Mouse (Mus musculus) heart, postnatal 25 days (tissue): Measurements from ENCODE around the gene Lrrc7. TPM values are rescaled to one million over a fixed set of nuclear protein-coding genes. Genes with fewer than 3 reads are reported as not detected.
A peak's percentile ranks its signal among the peaks of the same experiment; 100 is the strongest.

Experiments used
- DNase-seq: peaks from one replicate; pipeline ENCODE4 v3.0.0; 2022; ENCODE audit warnings: low spot score
- intact Hi-C: fragments of 180-260 bp; cut with DNase I; formaldehyde crosslinking; loops from one replicate; pipeline ENCODE4 v1.15.1; 2025
- total RNA-seq, 2 experiments: library from RNA; stranded (reverse); gene quantifications; 2 replicates each; pipeline ENCODE4 v1.2.3; 2021

Lrrc7 gene
- total RNA-seq, 2 experiments from 2014 or later = not detected

GRCm38 (mm10) chr3:158077828-158078227 is 484.2 kb downstream of the Lrrc7 start:
- no peak for DNase-seq
- intact Hi-C loops = loop anchor here (2.0 kb wide), 1 partner anchor 201 kb away; no protein-coding TSS in a partner anchor

GRCm38 (mm10) chr3:158077380-158077772 is 484.6 kb downstream of the Lrrc7 start:
- no peak for DNase-seq
- intact Hi-C loops = loop anchor here (2.0 kb wide), 1 partner anchor 201 kb away; no protein-coding TSS in a partner anchor

DNA sequence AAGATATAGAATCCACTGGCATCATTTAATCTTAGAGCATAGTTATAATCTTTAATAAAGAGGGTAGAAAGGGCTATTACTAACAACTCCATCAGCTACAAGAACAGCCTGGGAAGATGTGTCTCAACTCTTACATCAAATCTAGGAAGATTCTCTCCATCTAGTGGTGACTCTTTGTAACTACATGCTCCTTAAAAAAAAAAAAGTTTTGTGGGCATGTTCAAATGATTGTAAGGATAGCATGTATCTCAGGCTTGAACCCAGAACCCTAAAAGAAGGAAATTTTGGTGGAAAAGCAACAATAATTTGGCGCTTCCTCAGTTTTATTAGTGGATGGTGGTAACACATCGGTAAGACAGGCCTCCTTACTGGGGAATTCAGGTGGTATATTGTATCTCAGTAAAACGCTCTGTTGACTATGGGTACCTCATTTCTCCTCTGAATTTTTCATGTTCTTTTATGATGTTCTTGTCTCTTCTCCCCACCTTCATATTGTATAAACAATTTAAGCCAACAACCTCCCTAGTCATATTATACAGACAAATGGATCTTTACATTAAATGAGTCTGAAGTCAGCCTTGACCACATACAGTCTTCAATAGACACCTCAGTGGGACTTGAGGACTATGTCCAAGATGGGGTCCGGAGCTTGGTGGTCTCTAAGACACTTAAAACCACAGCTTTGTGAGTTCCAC is 485.2 kb downstream of the Lrrc7 start:
- DNase-seq = no peak
- intact Hi-C loops = loop anchor here (2.0 kb wide), 1 partner anchor 200 kb away; no protein-coding TSS in a partner anchor

- no peak for DNase-seq
- intact Hi-C loops = no loop called here
Observed at GRCm38 (mm10) chr3:158075004-158075403, 487.0 kb downstream of the Lrrc7 start.

DNA sequence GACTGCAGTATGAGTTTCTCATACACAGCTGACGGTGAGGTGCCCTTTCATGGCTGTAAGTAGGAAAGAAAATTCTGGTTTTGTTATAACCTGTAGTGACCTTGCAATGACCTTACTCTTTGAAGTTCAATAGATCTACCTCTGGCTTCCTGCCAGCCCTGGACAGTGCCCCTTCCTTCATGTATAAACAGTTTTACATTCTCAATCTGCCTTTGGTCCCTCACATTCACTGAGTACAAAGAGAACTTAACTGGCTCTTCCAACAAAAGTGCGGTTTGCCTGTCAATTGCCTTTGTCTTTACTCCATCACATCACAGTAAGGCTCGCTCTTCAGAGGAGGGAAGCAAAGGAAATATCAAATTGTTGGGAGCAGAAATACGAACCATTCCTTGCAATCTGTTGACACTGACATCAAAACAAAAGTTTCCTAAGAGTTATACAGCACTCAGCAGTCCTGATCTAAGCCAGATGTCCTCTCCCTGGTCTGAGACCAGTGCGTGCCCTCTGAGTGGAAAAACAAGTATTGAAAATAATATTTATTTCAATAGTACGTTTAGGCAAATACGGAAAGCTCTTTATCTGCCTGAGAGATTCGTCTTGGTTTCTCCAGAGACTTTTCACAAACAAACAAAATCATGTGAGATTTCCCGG is 493.3 kb downstream of the Lrrc7 start:
- DNase-seq = no peak
- intact Hi-C loops = no loop called here

- DNase-seq = no peak
- intact Hi-C loops = no loop called here
Observed at GRCm38 (mm10) chr3:158067916-158068315, 494.1 kb downstream of the Lrrc7 start.

DNA sequence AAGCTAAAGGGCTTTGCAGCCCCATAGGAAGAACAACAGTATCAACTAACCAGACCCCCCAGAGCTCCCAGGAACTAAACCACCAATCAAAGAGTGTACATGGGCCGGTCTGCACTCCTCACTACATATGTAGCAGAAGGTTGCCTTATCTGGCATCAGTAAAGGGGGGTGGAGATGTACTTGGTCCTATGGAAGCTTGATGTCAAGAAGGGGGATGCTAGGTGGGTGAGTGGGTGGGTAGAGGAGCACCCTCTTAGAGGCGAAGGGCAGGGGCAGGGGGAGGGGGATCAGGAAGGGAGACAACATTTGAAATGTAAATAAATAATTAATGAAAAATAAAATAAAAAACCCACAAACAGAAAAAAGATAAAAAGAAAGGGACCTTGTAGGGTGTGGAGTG is 496.8 kb downstream of the Lrrc7 start:
- DNase-seq = no peak
- intact Hi-C loops = no loop called here

GRCm38 (mm10) chr3:158061811-158062523 is 500.1 kb downstream of the Lrrc7 start:
- DNase-seq = no peak

DNA sequence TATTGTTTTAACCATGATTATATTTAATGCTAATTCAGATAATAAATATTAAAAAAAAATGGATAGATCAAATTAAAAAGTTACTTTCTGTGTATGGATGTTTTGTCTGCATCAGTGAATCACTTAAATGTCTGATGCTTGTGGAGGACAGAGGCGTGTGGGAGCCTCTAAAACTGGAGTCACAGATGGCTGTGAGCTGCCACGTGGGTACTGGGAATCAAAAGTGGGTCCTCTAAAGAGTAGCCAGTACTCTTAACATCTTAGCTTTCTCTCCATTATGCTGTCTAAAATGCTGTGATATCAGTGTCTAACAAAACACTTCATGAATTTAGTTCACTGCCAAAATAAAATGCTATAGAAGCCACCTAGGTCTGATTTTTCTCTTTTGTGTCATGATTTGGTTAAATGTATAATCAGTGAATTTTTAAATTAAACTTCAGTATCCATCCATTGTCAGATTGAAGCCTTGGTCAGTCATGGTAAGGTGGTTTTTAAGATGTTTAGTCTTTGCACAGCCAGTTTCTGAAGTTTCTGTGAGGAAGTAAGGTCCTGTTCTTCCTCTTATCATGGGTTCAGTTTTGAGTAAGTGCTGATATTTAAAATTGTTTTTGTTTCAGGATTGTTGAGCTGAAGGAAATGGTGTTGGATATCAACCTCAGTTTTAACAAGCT is 501.3 kb downstream of the Lrrc7 start:
- intact Hi-C loops = no loop called here
- DNase-seq = no peak

More at GRCm38 (mm10) chr3:158061811-158062523, 500.1 kb downstream of the Lrrc7 start:
- intact Hi-C loops = no loop called here

DNA sequence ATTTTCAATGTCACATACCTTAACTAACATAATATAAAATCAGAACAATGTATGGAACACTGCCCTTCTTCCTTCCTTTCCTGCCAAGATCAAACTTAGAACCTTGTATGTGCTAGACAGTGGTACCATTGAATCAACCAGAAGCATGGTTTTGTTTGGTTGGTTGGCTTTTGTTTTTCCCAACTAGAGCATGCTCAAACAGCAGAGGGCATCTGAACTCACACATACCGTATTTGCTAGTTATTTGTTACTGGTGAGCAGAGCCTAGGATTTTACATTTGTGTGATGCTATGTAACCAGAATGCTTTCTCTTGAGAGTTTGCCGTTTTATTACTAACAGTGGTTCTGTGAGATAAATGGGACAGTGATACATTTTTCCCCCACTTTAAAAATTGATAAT is 512.5 kb downstream of the Lrrc7 start:
- intact Hi-C loops = no loop called here
- no peak for DNase-seq

DNA sequence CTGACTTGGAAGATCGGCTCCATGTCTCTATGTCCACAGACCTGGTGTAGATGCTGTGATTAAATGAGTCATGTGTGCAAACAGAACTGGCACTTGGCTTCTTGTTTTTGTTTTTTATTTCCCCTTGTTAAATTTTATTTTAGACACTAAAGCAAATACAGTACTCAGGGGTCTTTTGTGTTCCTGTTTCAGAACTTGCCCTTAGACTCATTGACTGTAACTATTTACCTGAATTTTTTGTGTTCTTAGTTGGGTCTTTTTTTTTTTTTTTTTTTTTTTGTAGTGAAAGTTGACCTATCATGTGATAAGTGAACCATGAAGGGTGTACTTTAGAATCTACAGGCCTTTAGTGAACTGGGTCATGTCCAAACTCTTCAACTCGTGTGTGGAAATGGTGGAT is 521.3 kb downstream of the Lrrc7 start:
- intact Hi-C loops = no loop called here
- no peak for DNase-seq

- intact Hi-C loops = loop anchor here (10.0 kb wide), 1 partner anchor 503 kb away; the partner anchor contains the start of gene Zranb2
Observed at GRCm38 (mm10) chr3:158038106-158038505, 523.9 kb downstream of the Lrrc7 start.

GRCm38 (mm10) chr3:158036329-158036988 is 525.6 kb downstream of the Lrrc7 start, which contains the start of the genes Srsf11 and Lrrc40:
Gene Srsf11 (minus strand): TSS chr3:158036639.
Gene Lrrc40 (plus strand): TSS chr3:158036662.
- intact Hi-C loops = loop anchor here (10.0 kb wide), 1 partner anchor 502 kb away; the partner anchor contains the start of gene Zranb2

More at GRCm38 (mm10) chr3:158038106-158038505, 523.9 kb downstream of the Lrrc7 start:
- DNase-seq = no peak

GRCm38 (mm10) chr3:158035866-158036265 is 526.2 kb downstream of the Lrrc7 start:
- no peak for DNase-seq
- intact Hi-C loops = loop anchor here (10.0 kb wide), 1 partner anchor 501 kb away; the partner anchor contains the start of gene Zranb2

More at GRCm38 (mm10) chr3:158036329-158036988, 525.6 kb downstream of the Lrrc7 start, which contains the start of the genes Srsf11 and Lrrc40:
- DNase-seq = peak; percentile 87
